Mouse (Mus musculus): ENCODE measurements around the gene Txndc5.

DNA sequence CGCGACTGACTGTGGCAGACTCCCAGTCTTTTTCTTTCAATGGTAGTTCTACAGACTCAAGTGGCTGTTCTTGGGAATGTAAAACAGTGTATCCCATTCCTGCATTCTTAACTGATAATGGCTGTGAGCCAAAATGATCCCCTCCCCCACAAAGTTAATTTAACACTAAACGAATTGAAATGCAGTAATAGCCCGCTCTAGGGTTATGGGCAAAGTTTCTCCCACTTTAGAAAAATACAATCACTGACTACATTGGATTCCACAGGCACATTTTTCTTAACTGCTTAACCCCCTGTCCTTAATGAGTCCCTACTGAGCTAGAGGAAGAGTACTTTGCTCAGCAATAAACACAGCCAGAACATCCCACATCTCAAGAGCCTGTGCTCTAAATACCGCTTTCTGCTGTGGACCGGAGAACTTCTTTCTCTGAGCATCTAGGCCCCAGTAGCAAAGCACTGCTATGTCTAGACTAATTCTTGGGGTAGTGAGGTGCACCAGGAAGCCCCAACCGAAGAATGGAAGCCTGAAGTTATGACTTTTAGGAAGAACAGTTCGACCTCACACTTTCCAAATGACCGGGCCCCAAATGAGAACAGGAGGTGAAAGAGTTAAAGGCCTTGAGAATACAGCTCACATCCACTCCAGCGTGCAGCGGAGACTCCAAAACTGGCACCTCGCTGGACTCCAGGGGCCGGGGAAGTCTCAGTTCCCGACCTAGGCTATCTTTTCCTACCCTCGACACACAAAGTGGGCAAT is 1.4 kb downstream of the Txndc5 start:
- TF ChIP-seq CTCF (IDR thresholded peaks at IDR 0.05; ENCODE audit: low read depth), result no peak
- TF ChIP-seq EP300 (IDR thresholded peaks at IDR 0.05; ENCODE audit: low read depth), result no peak

All from liver, postnatal 0 days (tissue).